Mouse (Mus musculus): ENCODE data around the gene Ak1. TPM values are rescaled to one million over a fixed set of nuclear protein-coding genes. Genes with fewer than 3 reads are reported as not detected.
A peak's percentile ranks its signal among the peaks of the same experiment; 100 is the strongest.

The Ak1 gene
- total RNA-seq, 2 experiments from 2014 or later, result 140 to 153 TPM

DNA sequence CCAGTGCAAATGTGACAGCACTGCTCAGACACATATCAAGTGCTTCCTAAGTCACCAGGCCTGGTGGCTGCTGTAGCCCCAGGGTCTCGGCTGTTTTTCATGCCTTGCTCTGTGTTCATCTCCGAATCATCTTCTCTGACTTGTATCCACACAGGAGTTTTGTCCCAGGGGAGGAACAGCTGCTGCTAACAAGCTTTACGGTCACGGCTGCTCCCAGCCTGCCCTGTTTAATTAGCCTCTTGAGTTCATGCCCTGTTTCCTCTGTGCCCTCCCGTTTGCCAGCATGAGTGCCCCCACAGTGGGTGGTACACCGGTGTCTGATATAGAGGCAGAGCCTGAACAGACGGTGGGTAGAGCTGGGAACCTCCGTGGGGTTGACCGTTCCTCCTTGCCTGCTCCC is 3.5 kb upstream of the Ak1 start:
- intact Hi-C loops (cut with DNase I), result no loop called here
- DNase-seq (ENCODE audit: extremely low spot score in 1 of 2, low spot score in 2 of 2), result no peak
- no peak for TF ChIP-seq CTCF (IDR thresholded peaks at IDR 0.05)
- Histone ChIP-seq H3K4me3 (no peak overlapping the region), H3K27ac (no peak overlapping the region)

DNA sequence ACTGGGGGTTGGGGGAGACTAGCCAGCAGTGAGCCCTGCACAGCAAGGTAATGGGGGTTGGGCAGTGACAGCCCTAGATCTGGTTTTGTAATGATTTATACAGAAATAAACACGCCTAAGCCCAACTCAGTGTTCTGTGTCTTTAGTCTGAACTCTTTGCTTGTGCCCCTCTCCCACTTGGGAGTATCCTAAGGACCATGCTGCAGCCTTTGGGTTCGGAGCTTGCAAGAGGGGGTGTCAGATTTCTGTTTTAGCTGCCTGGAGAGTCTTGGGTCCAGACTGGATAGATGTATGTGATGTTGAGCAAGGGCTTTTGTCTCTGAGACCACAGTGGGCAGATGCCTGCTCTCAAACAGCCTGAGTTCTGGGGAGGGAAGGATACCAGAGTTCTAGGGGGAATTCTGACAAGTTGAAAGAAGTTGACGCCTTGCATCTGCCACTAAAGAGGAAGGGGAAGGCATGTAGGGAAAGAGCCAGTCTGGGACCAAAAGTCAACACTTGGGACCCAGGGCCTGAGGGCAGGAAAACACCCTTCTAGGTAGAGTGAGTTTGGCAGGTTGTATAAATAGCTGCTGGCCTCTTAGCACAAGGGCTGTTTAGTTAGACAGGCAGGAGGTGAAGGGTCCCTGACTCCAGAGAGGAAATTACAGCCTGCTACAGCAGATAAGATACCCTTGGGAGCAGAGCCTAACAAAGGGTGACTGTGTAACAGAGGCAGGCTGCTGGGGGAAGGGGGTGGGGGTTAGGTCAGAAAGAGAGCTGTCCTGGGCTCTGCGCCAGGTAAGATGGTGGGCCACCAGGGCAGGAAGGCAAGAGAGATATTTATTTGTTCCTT is 659 bp upstream of the Ak1 start:
- Histone ChIP-seq H3K27ac (no peak overlapping the region; the same call in 1 of the 2 replicates), H3K4me3 (no peak overlapping the region)
- intact Hi-C loops (cut with DNase I), result no loop called here
- TF ChIP-seq CTCF (IDR thresholded peaks at IDR 0.05), result no peak
- DNase-seq (ENCODE audit: extremely low spot score in 1 of 2, low spot score in 2 of 2), result no peak

DNA sequence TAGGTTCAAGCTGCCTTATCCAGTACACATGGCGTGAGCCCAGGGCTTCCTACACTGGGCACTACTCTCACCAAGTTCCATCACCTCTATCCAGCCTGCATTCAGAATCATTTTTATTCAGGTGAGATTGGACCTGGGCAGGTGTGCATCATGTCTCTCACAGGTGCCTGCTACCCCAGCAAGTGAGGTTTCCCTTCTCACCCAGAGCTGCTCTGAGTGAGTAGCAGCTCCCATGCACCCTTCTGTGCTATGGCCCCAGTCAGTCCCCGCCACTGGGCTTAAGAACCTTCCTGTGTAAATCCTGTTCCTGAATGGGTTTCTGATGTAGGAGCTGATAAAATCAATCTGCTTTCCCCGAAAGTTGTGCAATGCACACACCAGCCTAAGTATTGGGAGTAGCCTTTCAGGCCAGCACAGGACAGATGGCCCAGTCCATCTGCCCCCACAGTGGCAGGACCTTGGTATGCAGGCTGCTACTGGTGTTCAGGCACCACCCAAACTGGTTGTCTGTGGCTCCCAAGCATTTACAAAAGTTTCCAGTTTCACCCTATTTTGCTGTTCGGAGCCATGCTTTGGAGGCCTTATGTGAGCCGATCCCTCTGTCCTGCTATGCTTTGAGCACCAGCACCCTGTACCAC is 2.7 kb downstream of the Ak1 start:
- intact Hi-C loops (cut with DNase I), result no loop called here
- Histone ChIP-seq H3K27ac (no peak overlapping the region; the same call in 1 of the 2 replicates), H3K4me3 (no peak overlapping the region)
- no peak for DNase-seq (ENCODE audit: extremely low spot score in 1 of 2, low spot score in 2 of 2)
- no peak for TF ChIP-seq CTCF (IDR thresholded peaks at IDR 0.05)

DNA sequence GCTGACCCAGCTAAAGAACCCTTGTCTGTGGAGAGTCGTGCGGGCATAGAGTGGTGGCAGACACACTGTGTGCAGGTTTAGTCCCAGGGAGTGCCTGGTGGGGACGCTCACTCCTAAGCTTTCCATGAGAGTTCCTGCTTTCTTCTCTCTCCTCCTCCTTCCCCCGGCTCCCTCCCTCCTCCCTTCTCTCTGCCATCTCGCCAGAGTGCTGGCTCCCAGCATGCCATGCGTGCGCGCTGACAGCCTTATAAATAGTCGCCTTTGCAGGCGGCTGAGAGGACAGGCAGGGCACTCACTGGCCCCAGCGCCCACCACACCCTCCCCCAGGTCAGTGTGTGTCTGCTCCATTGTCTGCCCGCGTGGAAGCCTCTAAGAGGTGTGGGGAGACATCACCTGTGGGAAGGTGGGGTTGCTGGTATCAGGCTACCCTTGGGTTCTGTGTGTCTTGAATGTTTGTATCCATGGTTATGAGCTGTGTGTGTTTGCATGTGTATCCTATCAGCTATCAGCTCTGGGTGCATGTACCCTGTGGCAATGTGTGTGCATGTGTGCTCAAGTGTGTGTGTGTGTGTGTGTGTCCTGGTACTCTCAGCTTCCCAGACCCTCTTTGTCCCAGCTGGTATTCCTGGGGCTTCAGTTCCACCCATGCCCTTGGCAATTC is 3.8 kb downstream of the Ak1 start:
- intact Hi-C loops (cut with DNase I), result no loop called here
- Histone ChIP-seq H3K4me3 (peak overlapping the region; percentile 54), H3K27ac (peak overlapping the region; percentile 98)
- TF ChIP-seq CTCF (IDR thresholded peaks at IDR 0.05), result peak; percentile 30
- DNase-seq (ENCODE audit: extremely low spot score in 1 of 2, low spot score in 2 of 2), result peak; percentile 87 to 88

DNA sequence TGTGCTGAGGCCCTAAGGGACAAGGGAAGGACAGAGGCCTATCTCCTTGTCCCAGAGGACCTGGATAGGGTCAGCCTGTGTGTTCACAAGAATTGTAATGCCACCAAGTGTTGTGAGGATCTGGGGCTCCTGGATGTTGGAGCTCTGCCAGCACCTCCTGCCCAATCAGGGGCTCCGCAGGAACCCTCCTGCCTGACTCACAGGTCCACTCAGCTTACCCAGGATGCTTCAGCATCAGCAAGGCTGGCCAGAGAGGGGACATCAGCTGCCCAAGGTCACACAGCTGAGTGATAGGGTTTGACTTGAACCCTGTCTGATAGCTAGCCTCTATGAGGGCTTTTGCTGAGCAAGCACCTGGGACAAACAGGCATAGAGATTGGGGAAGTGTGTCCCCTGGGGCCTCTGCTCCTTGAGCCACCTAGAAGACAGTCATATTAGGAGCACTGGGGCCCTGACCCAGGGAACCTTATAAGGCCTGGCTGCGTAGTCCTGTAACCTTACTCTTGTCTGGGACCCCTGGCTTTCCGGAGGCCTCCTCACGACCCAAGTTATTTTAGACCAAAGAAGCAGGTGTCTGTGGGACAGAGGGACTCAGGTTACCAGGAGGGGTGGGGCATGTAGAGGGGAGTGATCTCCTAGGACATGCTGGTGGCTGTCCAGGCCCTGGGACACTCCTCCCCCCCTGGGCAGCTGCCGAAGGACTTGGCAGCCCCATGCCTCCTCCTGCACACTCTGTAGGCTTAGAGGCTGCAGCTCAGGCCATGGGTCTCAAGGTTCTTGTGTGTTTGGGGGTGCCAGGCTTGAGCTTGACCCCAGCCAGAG is 4.5 kb downstream of the Ak1 start:
- intact Hi-C loops (cut with DNase I), result no loop called here
- no peak for TF ChIP-seq CTCF (IDR thresholded peaks at IDR 0.05)
- DNase-seq (ENCODE audit: extremely low spot score in 1 of 2, low spot score in 2 of 2), result peak; percentile 62 to 68
- peak overlapping the region; percentile 98 for H3K27ac ChIP-seq
- H3K4me3 ChIP-seq, result peak overlapping the region; percentile 54

DNA sequence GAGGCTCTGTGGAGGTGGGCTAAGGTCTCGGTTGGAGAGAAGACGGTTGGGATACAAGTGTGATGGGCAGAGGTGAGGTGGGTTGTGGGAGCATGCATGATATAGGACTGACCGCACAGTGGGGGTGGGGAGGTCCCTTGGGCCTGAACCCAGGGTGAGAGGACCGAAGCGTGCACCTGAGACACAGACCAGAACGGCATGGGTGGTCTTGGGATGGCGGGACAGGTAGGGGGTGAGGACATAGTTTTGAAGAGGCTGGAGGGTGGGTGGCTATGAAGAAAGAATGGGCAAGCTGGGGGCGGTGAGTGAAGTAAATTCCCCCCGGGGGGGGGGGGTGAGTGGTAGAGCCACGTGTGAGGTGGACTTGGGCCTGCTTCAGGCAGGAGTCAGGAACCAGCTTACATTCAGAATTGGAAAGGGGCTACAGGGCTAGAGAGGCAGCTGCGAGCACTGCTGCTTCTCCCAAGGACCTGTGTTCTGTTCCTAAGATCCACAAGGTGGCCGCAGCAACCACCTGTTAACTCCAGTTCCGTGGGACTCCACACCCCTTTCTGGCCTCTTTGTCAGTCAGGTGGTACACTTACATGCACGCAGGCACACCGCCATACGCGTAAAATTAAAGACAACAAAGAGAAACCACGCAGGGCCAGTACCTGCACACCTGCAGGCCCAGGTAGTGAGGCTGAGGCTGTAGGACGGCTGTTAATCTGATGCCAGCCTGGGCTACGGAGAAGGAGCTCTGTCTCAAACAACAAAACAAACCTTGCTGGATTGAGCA is 5.9 kb downstream of the Ak1 start:
- peak overlapping the region; percentile 40 for H3K4me3 ChIP-seq
- TF ChIP-seq CTCF (IDR thresholded peaks at IDR 0.05), result no peak
- intact Hi-C loops (cut with DNase I), result no loop called here
- DNase-seq (ENCODE audit: extremely low spot score in 1 of 2, low spot score in 2 of 2), result no peak
- peak overlapping the region; percentile 68; the same call in 1 of the 2 replicates for H3K27ac ChIP-seq

DNA sequence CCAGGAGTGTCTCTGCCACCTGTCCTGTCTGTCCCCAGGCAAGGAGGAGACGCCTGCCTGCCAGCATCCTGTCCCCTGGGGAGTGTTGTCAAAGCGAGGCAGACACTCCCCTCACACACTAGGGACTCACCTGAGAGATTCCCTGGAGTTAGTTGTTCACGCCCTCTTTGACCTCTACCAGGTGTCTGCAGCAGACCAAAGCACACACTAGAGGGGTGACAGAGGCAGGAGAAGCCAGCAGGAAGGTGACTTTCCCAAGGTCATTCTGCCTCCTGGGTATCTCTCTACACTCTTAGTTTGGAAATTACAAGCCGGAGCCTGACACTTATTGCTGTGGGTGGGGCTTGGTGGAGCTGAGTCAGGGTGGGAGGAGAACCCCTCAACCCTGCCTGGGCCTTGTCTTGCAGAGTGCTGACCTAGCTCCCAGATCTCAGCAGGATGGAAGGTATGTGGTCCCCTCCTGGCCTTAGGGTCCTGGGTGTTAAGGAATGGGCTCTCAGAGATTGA is 6.5 kb downstream of the Ak1 start:
- Histone ChIP-seq H3K27ac (peak overlapping the region; percentile 68; the same call in 1 of the 2 replicates), H3K4me3 (peak overlapping the region; percentile 40)
- intact Hi-C loops (cut with DNase I), result no loop called here
- no peak for DNase-seq (ENCODE audit: extremely low spot score in 1 of 2, low spot score in 2 of 2)
- no peak for TF ChIP-seq CTCF (IDR thresholded peaks at IDR 0.05)

DNA sequence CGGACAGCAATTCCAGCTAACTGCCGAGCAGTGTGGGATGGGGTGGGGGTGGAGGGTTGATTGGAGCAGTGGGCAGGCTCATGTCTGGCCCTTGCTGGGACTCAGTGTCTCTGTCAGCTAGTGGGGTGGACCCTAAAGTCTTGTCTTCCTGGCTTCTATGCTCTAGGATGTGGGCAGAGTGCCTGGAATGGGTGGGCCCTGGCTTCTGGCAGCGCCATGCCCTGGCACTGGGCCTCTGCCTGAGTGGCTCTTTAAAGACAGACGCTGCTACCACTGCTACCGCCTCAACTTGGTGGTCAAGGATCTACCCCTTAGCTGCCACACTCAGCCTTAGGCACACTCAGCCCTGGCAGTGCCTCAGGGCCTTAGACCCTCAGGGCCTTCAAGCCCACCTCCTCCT is 7.2 kb downstream of the Ak1 start:
- no peak for TF ChIP-seq CTCF (IDR thresholded peaks at IDR 0.05)
- H3K4me3 ChIP-seq, result peak overlapping the region; percentile 40
- peak overlapping the region; percentile 68; the same call in 1 of the 2 replicates for H3K27ac ChIP-seq
- peak; percentile 63 to 66 for DNase-seq (ENCODE audit: extremely low spot score in 1 of 2, low spot score in 2 of 2)
- intact Hi-C loops (cut with DNase I), result no loop called here

DNA sequence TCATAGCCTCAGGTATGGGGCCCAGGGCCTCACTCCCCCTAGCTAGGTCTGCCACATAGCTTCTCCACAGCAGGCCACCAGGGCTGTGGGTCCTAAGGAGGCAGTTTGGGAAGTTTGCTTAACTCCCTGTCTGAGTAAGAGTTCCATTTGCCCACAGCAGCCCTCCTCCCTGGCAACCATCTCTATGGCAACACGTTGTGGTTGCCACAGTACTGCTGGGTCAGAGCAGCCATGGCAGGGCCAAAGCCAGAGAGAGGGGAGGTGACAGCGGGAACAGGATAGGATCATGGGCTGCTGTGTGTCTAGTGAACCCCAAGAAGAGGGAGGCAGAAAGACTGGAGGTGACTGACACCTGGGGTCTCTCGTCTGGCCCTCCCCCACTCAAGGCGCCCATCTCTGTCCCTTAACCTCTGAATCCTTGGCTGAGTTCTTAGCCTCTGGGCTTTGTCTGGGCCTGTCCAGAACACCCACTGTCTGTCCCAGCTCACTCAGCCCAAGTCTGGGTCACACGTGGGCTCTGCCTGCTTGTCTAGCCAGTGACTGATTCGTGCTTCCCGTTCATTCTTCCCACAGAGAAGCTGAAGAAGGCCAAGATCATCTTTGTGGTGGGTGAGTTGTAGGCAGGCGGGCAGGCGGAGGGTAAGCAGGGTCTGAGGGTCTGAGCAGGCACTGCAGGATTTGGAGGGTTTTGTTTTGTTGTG is 7.9 kb downstream of the Ak1 start:
- Histone ChIP-seq H3K4me3 (peak overlapping the region; percentile 40), H3K27ac (peak overlapping the region; percentile 75)
- intact Hi-C loops (cut with DNase I), result no loop called here
- DNase-seq (ENCODE audit: extremely low spot score in 1 of 2, low spot score in 2 of 2), result peak; percentile 36 to 62
- no peak for TF ChIP-seq CTCF (IDR thresholded peaks at IDR 0.05)

DNA sequence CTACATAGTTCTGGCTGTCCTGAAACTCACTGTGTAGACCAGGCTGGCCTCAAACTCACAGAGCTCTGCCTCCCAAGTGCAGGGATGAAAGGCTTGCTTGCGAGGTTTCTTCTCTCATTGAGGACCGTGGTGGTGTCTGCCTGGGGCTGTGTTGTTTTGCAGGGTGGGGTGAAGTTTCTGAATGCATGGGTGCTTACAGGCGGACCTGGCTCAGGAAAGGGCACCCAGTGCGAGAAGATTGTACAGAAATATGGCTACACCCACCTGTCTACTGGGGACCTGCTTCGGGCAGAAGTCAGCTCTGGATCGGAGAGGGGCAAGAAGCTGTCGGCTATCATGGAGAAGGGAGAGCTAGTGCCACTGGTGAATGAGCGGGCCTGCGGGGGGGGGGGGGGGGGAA is 8.5 kb downstream of the Ak1 start:
- TF ChIP-seq CTCF (IDR thresholded peaks at IDR 0.05), result no peak
- intact Hi-C loops (cut with DNase I), result loop anchor here (5.0 kb wide), 1 partner anchor 127 kb away; the partner anchor contains the start of gene Tor2a
- Histone ChIP-seq H3K4me3 (no peak overlapping the region), H3K27ac (no peak overlapping the region)
- no peak for DNase-seq (ENCODE audit: extremely low spot score in 1 of 2, low spot score in 2 of 2)

Measured in left cerebral cortex, adult 2 months (tissue).